Mouse (Mus musculus) liver, embryonic 11.5 days (tissue): ENCODE data around the gene Auts2. TPM values are rescaled to one million over a fixed set of nuclear protein-coding genes. Genes with fewer than 3 reads are reported as not detected.
A peak's percentile ranks its signal among the peaks of the same experiment; 100 is the strongest.

Experiments used
- ATAC-seq: fragments of 200-750 bp; cut with Nextera tagmentation; replicated peaks from 2 replicates; pipeline ENCODE4 v1.8.0; 2017; ENCODE audit warnings: moderate number of reproducible peaks, mild to moderate bottlenecking, moderate TSS enrichment, moderate library complexity; ENCODE audit not compliant: low FRiP score
- DNase-seq: peaks from one replicate; pipeline ENCODE4 v3.0.0-alpha.2; 2017; ENCODE audit warnings: low spot score
- H3K27ac ChIP-seq: fragments of 300-500 bp; sonication (generic); 2 replicates; pipeline ENCODE4 v1.5.1; 2014; ENCODE audit warnings: mild to moderate bottlenecking, low read depth, low read length, control low read depth
- H3K27me3 ChIP-seq: fragments of 300-500 bp; sonication (generic); replicated peaks from 2 replicates; pipeline ENCODE4 v1.6.1; 2014; ENCODE audit warnings: low read length, mixed read lengths; ENCODE audit not compliant: control insufficient read depth, insufficient read depth
- H3K36me3 ChIP-seq: fragments of 300-500 bp; sonication (generic); 2 replicates; pipeline ENCODE4 v1.6.1; 2014; ENCODE audit warnings: mild to moderate bottlenecking, low read length, moderate library complexity, mixed read lengths; ENCODE audit not compliant: control insufficient read depth, insufficient read depth
- H3K4me1 ChIP-seq: fragments of 300-500 bp; sonication (generic); replicated peaks from 2 replicates; pipeline ENCODE4 v1.6.1; 2014; ENCODE audit warnings: low read length, mixed read lengths; ENCODE audit not compliant: control insufficient read depth, insufficient read depth
- H3K4me2 ChIP-seq: fragments of 300-500 bp; sonication (generic); 2 replicates; pipeline ENCODE4 v1.6.1; 2014; ENCODE audit warnings: mild to moderate bottlenecking, control low read depth, moderate library complexity
- H3K4me3 ChIP-seq: fragments of 300-500 bp; sonication (generic); 2 replicates; pipeline ENCODE4 v1.5.1; 2014; ENCODE audit warnings: low read depth, low read length, control low read depth
- H3K9ac ChIP-seq: fragments of 300-500 bp; sonication (generic); 2 replicates; pipeline ENCODE4 v1.6.1; 2014; ENCODE audit warnings: low read depth, low read length, control low read depth
- H3K9me3 ChIP-seq: fragments of 300-500 bp; sonication (generic); 2 replicates; pipeline ENCODE4 v1.6.1; 2016; ENCODE audit warnings: low read length, inconsistent platforms, mixed read lengths; ENCODE audit not compliant: control insufficient read depth
- WGBS: fragments of 180-500 bp; shearing (Covaris S2); extraction: QIAGEN DNeasy Blood & Tissue Kit; methylation state at CpG from one replicate; pipeline ENCODE4 v1.1.7; 2014; 5-methylcytosine and 5-hydroxymethylcytosine counted together
- polyA plus RNA-seq: library from polyadenylated mRNA; unstranded; fragments of >200 nt; fragmentation: Nextera tagmentation; extraction: Ambion mirVana; gene quantifications from 2 replicates; pipeline ENCODE4 v1.2.1, GENCODE M21; 2014

Auts2 gene
- polyA plus RNA-seq, 1 experiment from 2014 or later: 13.8 TPM

- ATAC-seq: no peak
- Histone ChIP-seq H3K4me3 (no peak overlapping the region), H3K9me3 (no peaks in the 10 kb centered on the region), H3K27ac (no peak overlapping the region), H3K36me3 (no peaks in the 10 kb centered on the region), H3K9ac (no peak overlapping the region), H3K27me3 (no peaks in the 10 kb centered on the region), H3K4me2 (no peak overlapping the region), H3K4me1 (no peaks in the 10 kb centered on the region)
- DNase-seq: no peak
- WGBS: 87% methylated on average over 4 of the region's 4 CpGs
These were observed 440.7 kb downstream of the Auts2 start for GRCm38 (mm10) chr5:132102426-132102825.

- Histone ChIP-seq H3K36me3 (no peaks in the 10 kb centered on the region), H3K27ac (no peak overlapping the region), H3K27me3 (no peaks in the 10 kb centered on the region), H3K4me3 (no peak overlapping the region), H3K9me3 (no peaks in the 10 kb centered on the region), H3K4me2 (no peak overlapping the region), H3K9ac (no peak overlapping the region), H3K4me1 (no peaks in the 10 kb centered on the region)
- ATAC-seq (no peak), DNase-seq (no peak)
- WGBS: 50% methylated on average over 3 of the region's 3 CpGs
These were observed 444.7 kb downstream of the Auts2 start for GRCm38 (mm10) chr5:132098461-132098860.

- H3K9me3 ChIP-seq: no peaks in the 10 kb centered on the region
- no peaks in the 10 kb centered on the region for H3K27me3 ChIP-seq
- H3K4me3 ChIP-seq: no peak overlapping the region
- WGBS: 75% methylated on average over 6 of the region's 6 CpGs
- H3K27ac ChIP-seq: no peak overlapping the region
- H3K36me3 ChIP-seq: no peaks in the 10 kb centered on the region
- DNase-seq (no peak), ATAC-seq (no peak)
- H3K4me2 ChIP-seq: no peak overlapping the region
- H3K4me1 ChIP-seq: no peaks in the 10 kb centered on the region
- no peak overlapping the region for H3K9ac ChIP-seq
These were observed 450.4 kb downstream of the Auts2 start for GRCm38 (mm10) chr5:132092721-132093120.

- Histone ChIP-seq H3K9ac (no peak overlapping the region), H3K27ac (no peak overlapping the region), H3K4me3 (no peak overlapping the region), H3K36me3 (no peaks in the 10 kb centered on the region), H3K4me1 (no peaks in the 10 kb centered on the region), H3K27me3 (no peaks in the 10 kb centered on the region), H3K4me2 (no peak overlapping the region), H3K9me3 (no peaks in the 10 kb centered on the region)
- no peak for DNase-seq
- ATAC-seq: peak; percentile 49; the same call in 1 of the 2 replicates
- WGBS: 74% methylated on average over 10 of the region's 10 CpGs
These were observed 453.5 kb downstream of the Auts2 start for GRCm38 (mm10) chr5:132089496-132090250.

- Histone ChIP-seq H3K36me3 (no peaks in the 10 kb centered on the region), H3K27me3 (no peaks in the 10 kb centered on the region), H3K4me2 (no peak overlapping the region), H3K9me3 (no peaks in the 10 kb centered on the region), H3K9ac (no peak overlapping the region), H3K27ac (no peak overlapping the region), H3K4me1 (no peaks in the 10 kb centered on the region), H3K4me3 (no peak overlapping the region)
- 78% methylated on average over 3 of the region's 3 CpGs for WGBS
- DNase-seq: no peak
- ATAC-seq: no peak
These were observed 454.6 kb downstream of the Auts2 start for GRCm38 (mm10) chr5:132088585-132088984.

GRCm38 (mm10) chr5:132083753-132084326 lies 459.3 kb downstream of the Auts2 start:
- 63% methylated on average over 8 of the region's 8 CpGs for WGBS
- ATAC-seq: no peak

GRCm38 (mm10) chr5:132075942-132076341 lies 467.2 kb downstream of the Auts2 start:
- DNase-seq (no peak), ATAC-seq (no peak)
- H3K27ac ChIP-seq: no peak overlapping the region
- H3K4me2 ChIP-seq: no peak overlapping the region
- H3K4me1 ChIP-seq: no peaks in the 10 kb centered on the region; the same call in 1 of the 2 replicates
- H3K36me3 ChIP-seq: no peaks in the 10 kb centered on the region
- 84% methylated on average over 2 of the region's 2 CpGs for WGBS
- H3K4me3 ChIP-seq: no peak overlapping the region
- no peaks in the 10 kb centered on the region for H3K27me3 ChIP-seq
- no peaks in the 10 kb centered on the region for H3K9me3 ChIP-seq
- no peak overlapping the region for H3K9ac ChIP-seq

More at GRCm38 (mm10) chr5:132083753-132084326, 459.3 kb downstream of the Auts2 start:
- DNase-seq: no peak
- Histone ChIP-seq H3K9me3 (no peaks in the 10 kb centered on the region), H3K4me3 (no peak overlapping the region), H3K4me2 (no peak overlapping the region), H3K36me3 (no peaks in the 10 kb centered on the region), H3K9ac (no peak overlapping the region), H3K4me1 (no peaks in the 10 kb centered on the region), H3K27me3 (no peaks in the 10 kb centered on the region), H3K27ac (no peak overlapping the region)

GRCm38 (mm10) chr5:132074724-132075374 lies 468.3 kb downstream of the Auts2 start:
- DNase-seq (no peak), ATAC-seq (no peak)
- no peaks in the 10 kb centered on the region; the same call in 1 of the 2 replicates for H3K4me1 ChIP-seq
- WGBS: 57% methylated on average over 19 of the region's 19 CpGs
- H3K9ac ChIP-seq: no peak overlapping the region
- H3K27me3 ChIP-seq: no peaks in the 10 kb centered on the region
- no peak overlapping the region for H3K4me2 ChIP-seq
- no peak overlapping the region for H3K4me3 ChIP-seq
- no peak overlapping the region for H3K27ac ChIP-seq
- no peaks in the 10 kb centered on the region for H3K36me3 ChIP-seq
- H3K9me3 ChIP-seq: no peaks in the 10 kb centered on the region
